Mouse (Mus musculus) embryonic facial prominence, embryonic 15.5 days (tissue): ENCODE data around the gene Olfr523. TPM values are rescaled to one million over a fixed set of nuclear protein-coding genes. Genes with fewer than 3 reads are reported as not detected.

ENCODE experiments used
- ATAC-seq: fragments of 200-750 bp; cut with Nextera tagmentation; 2 replicates; pipeline ENCODE4 v1.8.0; 2017; ENCODE audit warnings: low read depth, moderate TSS enrichment; ENCODE audit not compliant: insufficient number of reproducible peaks, low FRiP score, low TSS enrichment
- H3K27ac ChIP-seq: fragments of 300-500 bp; sonication (generic); replicated peaks from 2 replicates; pipeline ENCODE4 v1.5.1; 2015; ENCODE audit warnings: mild to moderate bottlenecking, inconsistent platforms
- H3K27me3 ChIP-seq: fragments of 300-500 bp; sonication (generic); 2 replicates; pipeline ENCODE4 v1.6.1; 2015; ENCODE audit warnings: inconsistent platforms
- H3K36me3 ChIP-seq: fragments of 300-500 bp; sonication (generic); 2 replicates; pipeline ENCODE4 v1.6.1; 2015; ENCODE audit warnings: mild to moderate bottlenecking, inconsistent platforms
- H3K4me1 ChIP-seq: fragments of 300-500 bp; sonication (generic); 2 replicates; pipeline ENCODE4 v1.6.1; 2015; ENCODE audit warnings: inconsistent platforms
- H3K4me2 ChIP-seq: fragments of 300-500 bp; sonication (generic); replicated peaks from 2 replicates; pipeline ENCODE4 v1.6.1; 2015; ENCODE audit warnings: mild to moderate bottlenecking, inconsistent platforms
- H3K4me3 ChIP-seq: fragments of 300-500 bp; sonication (generic); replicated peaks from 2 replicates; pipeline ENCODE4 v1.5.1; 2015; ENCODE audit warnings: mild to moderate bottlenecking, inconsistent platforms
- H3K9ac ChIP-seq: fragments of 300-500 bp; sonication (generic); 2 replicates; pipeline ENCODE4 v1.6.1; 2015; ENCODE audit warnings: inconsistent platforms
- H3K9me3 ChIP-seq: fragments of 300-500 bp; sonication (generic); replicated peaks from 2 replicates; pipeline ENCODE4 v1.6.1; 2016; ENCODE audit warnings: inconsistent platforms
- WGBS: fragments of 180-500 bp; shearing (Covaris S2); methylation state at CpG from one replicate; pipeline ENCODE4 v1.1.7; 2015; 5-methylcytosine and 5-hydroxymethylcytosine counted together
- polyA plus RNA-seq: library from polyadenylated mRNA; unstranded; fragments of >200 nt; fragmentation: Nextera tagmentation; extraction: Ambion mirVana; gene quantifications from 2 replicates; pipeline ENCODE4 v1.2.1, GENCODE M21; 2015

Gene Olfr523
- polyA plus RNA-seq, 1 experiment from 2014 or later: 0.57 TPM

GRCm38 (mm10) chr7:140206904-140207303 is 33.9 kb downstream of the Olfr523 start:
- Histone ChIP-seq H3K4me3 (no peak overlapping the region), H3K4me2 (no peak overlapping the region), H3K9ac (no peak overlapping the region), H3K27me3 (no peaks in the 10 kb centered on the region; the same call in 1 of the 2 replicates), H3K4me1 (no peaks in the 10 kb centered on the region), H3K9me3 (no peaks in the 10 kb centered on the region), H3K27ac (no peak overlapping the region), H3K36me3 (no peaks in the 10 kb centered on the region)
- no peak for ATAC-seq
- WGBS: 85% methylated on average over 3 of the region's 3 CpGs

- no peak for ATAC-seq
These were observed 35.1 kb downstream of the Olfr523 start for GRCm38 (mm10) chr7:140208153-140208552.

GRCm38 (mm10) chr7:140208677-140209076 is 35.7 kb downstream of the Olfr523 start:
- Histone ChIP-seq H3K27me3 (no peaks in the 10 kb centered on the region; the same call in 1 of the 2 replicates), H3K4me3 (no peak overlapping the region), H3K9ac (no peak overlapping the region), H3K9me3 (no peaks in the 10 kb centered on the region), H3K4me1 (no peaks in the 10 kb centered on the region), H3K27ac (no peak overlapping the region), H3K4me2 (no peak overlapping the region), H3K36me3 (no peaks in the 10 kb centered on the region)
- WGBS: 69% methylated on average over 3 of the region's 3 CpGs
- no peak for ATAC-seq

More at GRCm38 (mm10) chr7:140208153-140208552, 35.1 kb downstream of the Olfr523 start:
- Histone ChIP-seq H3K4me1 (no peaks in the 10 kb centered on the region), H3K4me2 (no peak overlapping the region), H3K27me3 (no peaks in the 10 kb centered on the region; the same call in 1 of the 2 replicates), H3K9me3 (no peaks in the 10 kb centered on the region), H3K36me3 (no peaks in the 10 kb centered on the region), H3K27ac (no peak overlapping the region), H3K9ac (no peak overlapping the region), H3K4me3 (no peak overlapping the region)
- 65% methylated on average over 8 of the region's 8 CpGs for WGBS

GRCm38 (mm10) chr7:140213841-140214240 is 40.8 kb downstream of the Olfr523 start:
- ATAC-seq: no peak
- no peaks in the 10 kb centered on the region for H3K36me3 ChIP-seq
- H3K4me2 ChIP-seq: no peak overlapping the region
- WGBS: 54% methylated on average over 5 of the region's 5 CpGs
- H3K9ac ChIP-seq: no peak overlapping the region
- H3K27ac ChIP-seq: no peak overlapping the region
- H3K4me1 ChIP-seq: no peaks in the 10 kb centered on the region
- no peaks in the 10 kb centered on the region for H3K9me3 ChIP-seq
- H3K27me3 ChIP-seq: no peaks in the 10 kb centered on the region; the same call in 1 of the 2 replicates
- no peak overlapping the region for H3K4me3 ChIP-seq

- Histone ChIP-seq H3K4me1 (no peaks in the 10 kb centered on the region), H3K4me3 (no peak within 1 kb of the TSS), H3K4me2 (no peak within 1 kb of the TSS), H3K36me3 (no peaks in the 10 kb centered on the region), H3K27ac (no peak within 1 kb of the TSS), H3K9me3 (no peaks in the 10 kb centered on the region), H3K9ac (no peak within 1 kb of the TSS), H3K27me3 (no peaks in the 10 kb centered on the region; the same call in 1 of the 2 replicates)
- 82% methylated on average over 2 of the region's 2 CpGs for WGBS
- no peak for ATAC-seq
These were observed 45.0 kb downstream of the Olfr523 start, which contains the start of gene Cd163l1 for GRCm38 (mm10) chr7:140217967-140218366. Cd163l1 (plus strand) TSS chr7:140218267.

- H3K4me1 ChIP-seq: no peaks in the 10 kb centered on the region
- no peaks in the 10 kb centered on the region for H3K9me3 ChIP-seq
- no peak overlapping the region for H3K27ac ChIP-seq
- H3K4me3 ChIP-seq: no peak overlapping the region
- H3K4me2 ChIP-seq: no peak overlapping the region
- H3K27me3 ChIP-seq: no peaks in the 10 kb centered on the region; the same call in 1 of the 2 replicates
- no peaks in the 10 kb centered on the region for H3K36me3 ChIP-seq
- no peak overlapping the region for H3K9ac ChIP-seq
- 8% methylated on average over 1 of the region's 1 CpGs for WGBS
- ATAC-seq: no peak
These were observed 46.3 kb downstream of the Olfr523 start for GRCm38 (mm10) chr7:140219268-140219667.

GRCm38 (mm10) chr7:140220375-140220774 is 47.4 kb downstream of the Olfr523 start:
- Histone ChIP-seq H3K9me3 (no peaks in the 10 kb centered on the region), H3K27me3 (no peaks in the 10 kb centered on the region; the same call in 1 of the 2 replicates), H3K4me3 (no peak overlapping the region), H3K4me2 (no peak overlapping the region), H3K27ac (no peak overlapping the region), H3K4me1 (no peaks in the 10 kb centered on the region), H3K36me3 (no peaks in the 10 kb centered on the region), H3K9ac (no peak overlapping the region)
- no peak for ATAC-seq
- 74% methylated on average over 4 of the region's 4 CpGs for WGBS

- H3K4me2 ChIP-seq: no peak overlapping the region
- H3K36me3 ChIP-seq: no peaks in the 10 kb centered on the region
- WGBS: 83% methylated on average over 13 of the region's 13 CpGs
- no peak for ATAC-seq
- no peak overlapping the region for H3K4me3 ChIP-seq
- H3K9me3 ChIP-seq: no peaks in the 10 kb centered on the region
- no peaks in the 10 kb centered on the region for H3K27me3 ChIP-seq
- H3K27ac ChIP-seq: no peak overlapping the region
- H3K9ac ChIP-seq: no peak overlapping the region
- no peaks in the 10 kb centered on the region for H3K4me1 ChIP-seq
These were observed 51.2 kb downstream of the Olfr523 start for GRCm38 (mm10) chr7:140224209-140224608.

Other genes with a start within 250 kb of the Olfr523 start
- 0.17 TPM in 1 of 2 replicates, not detected in the other for gene Utf1, start 229.4 kb upstream of the Olfr523 start, polyA plus RNA-seq
- gene 6430531B16Rik, start 194.5 kb upstream of the Olfr523 start, polyA plus RNA-seq: 3.6 and 5.0 TPM in 2 replicates
- gene Adam8, start 180.7 kb upstream of the Olfr523 start, polyA plus RNA-seq: 2.8 and 4.0 TPM in 2 replicates
- gene Zfp511, start 136.8 kb upstream of the Olfr523 start, polyA plus RNA-seq: 38.5 and 39.0 TPM in 2 replicates
- gene Tubgcp2, start 136.5 kb upstream of the Olfr523 start, polyA plus RNA-seq: 49.7 and 55.3 TPM in 2 replicates
- not detected in 2 replicates for gene Msx3, start 124.1 kb upstream of the Olfr523 start, polyA plus RNA-seq
- gene Caly, start 90.7 kb upstream of the Olfr523 start, polyA plus RNA-seq: 3.4 and 3.7 TPM in 2 replicates
- 0.28 TPM in 1 of 2 replicates, not detected in the other for gene Prap1, start 79.8 kb upstream of the Olfr523 start, polyA plus RNA-seq
- gene Fuom, start 70.8 kb upstream of the Olfr523 start, polyA plus RNA-seq: 26.9 and 29.0 TPM in 2 replicates
- gene Paox, start 57.4 kb upstream of the Olfr523 start, polyA plus RNA-seq: 20.0 and 20.5 TPM in 2 replicates
- gene Echs1, start 56.7 kb upstream of the Olfr523 start, polyA plus RNA-seq: 127 and 132 TPM in 2 replicates
- gene Mtg1, start 35.7 kb upstream of the Olfr523 start, polyA plus RNA-seq: 22.2 and 23.2 TPM in 2 replicates
- gene Sprn, start 18.3 kb upstream of the Olfr523 start, polyA plus RNA-seq: 0.87 and 1.3 TPM in 2 replicates
- 0.03 and 0.16 TPM in 2 replicates for gene Olfr522, start 8.5 kb upstream of the Olfr523 start, polyA plus RNA-seq
- not detected in 2 replicates for gene Olfr524, start 32.7 kb downstream of the Olfr523 start, polyA plus RNA-seq
- gene Cd163l1, start 45.0 kb downstream of the Olfr523 start, polyA plus RNA-seq: 0.13 and 0.24 TPM in 2 replicates
- not detected in 2 replicates for gene 5830411N06Rik, start 74.1 kb downstream of the Olfr523 start, polyA plus RNA-seq
- gene Olfr525, start 147.6 kb downstream of the Olfr523 start, polyA plus RNA-seq: 0.16 TPM in 1 of 2 replicates, not detected in the other
- 0.23 TPM in 1 of 2 replicates, not detected in the other for gene Olfr527, start 160.8 kb downstream of the Olfr523 start, polyA plus RNA-seq
- gene Olfr60, start 188.5 kb downstream of the Olfr523 start, polyA plus RNA-seq: not detected in 2 replicates
- 0.14 TPM in 1 of 2 replicates, not detected in the other for gene Olfr530, start 203.1 kb downstream of the Olfr523 start, polyA plus RNA-seq
- not detected in 2 replicates for gene Olfr531, start 229.7 kb downstream of the Olfr523 start, polyA plus RNA-seq
- gene Olfr532, start 248.4 kb downstream of the Olfr523 start, polyA plus RNA-seq: not detected in 2 replicates